Mouse (Mus musculus) erythroblast, embryonic 14.5 days (primary cell): ENCODE measurements around the gene Cd302.

Source experiments
- GATA1 ChIP-seq: IDR thresholded peaks from 2 replicates; pipeline ENCODE4 v1.6.1; 2012; ENCODE audit warnings: low read length, inconsistent platforms, mixed read lengths
- TAL1 ChIP-seq: IDR thresholded peaks from 3 replicates; pipeline ENCODE4 v1.6.1; 2012; ENCODE audit warnings: low read length, inconsistent platforms, mixed read lengths

GRCm38 (mm10) chr2:60214683-60215082 lies 69.6 kb downstream of the Cd302 start:
- TF ChIP-seq TAL1 (no peak), GATA1 (no peak)
